Mouse (Mus musculus): ENCODE results near the gene Ufc1. TPM values are rescaled to one million over a fixed set of nuclear protein-coding genes. Genes with fewer than 3 reads are reported as not detected.
A peak's percentile ranks its signal among the peaks of the same experiment; 100 is the strongest.

Gene Ufc1
- polyA plus RNA-seq, 1 experiment, result 116 TPM

- Histone ChIP-seq H3K79me2 (ENCODE audit: control insufficient read depth, insufficient read depth) (peaks cover 35% of the 10 kb centered on the region), H3K27me3 (ENCODE audit: control insufficient read depth, insufficient read depth, insufficient read length) (no peaks in the 10 kb centered on the region), H3K4me2 (ENCODE audit: low read depth) (peak overlapping the region; percentile 94), H3K36me3 (ENCODE audit: control insufficient read depth, insufficient read depth) (peaks cover 3% of the 10 kb centered on the region), H3K4me3 (peak overlapping the region; percentile 88), H3ac (ENCODE audit: control insufficient read depth, insufficient read length) (no peak overlapping the region)
- TF ChIP-seq USF1 (IDR thresholded peaks at IDR 0.05; ENCODE audit: low read depth), result no peak
- TF ChIP-seq CEBPB (IDR thresholded peaks at IDR 0.05; ENCODE audit: insufficient read depth, poor library complexity, severe bottlenecking), result no peak
- TF ChIP-seq POLR2A (IDR thresholded peaks at IDR 0.05; ENCODE audit: insufficient read length, low read depth), result no peak
- no peak for TF ChIP-seq TCF12 (IDR thresholded peaks at IDR 0.05; ENCODE audit: insufficient read depth, poor library complexity, severe bottlenecking)
- no peak for TF ChIP-seq SRF (IDR thresholded peaks at IDR 0.05; ENCODE audit: control insufficient read depth, insufficient read length, low read depth)
- no peak for TF ChIP-seq MYOG (IDR thresholded peaks at IDR 0.05; ENCODE audit: control insufficient read depth in 1 of 3, insufficient read depth in 1 of 3, insufficient read length in 2 of 3, low read depth in 2 of 3)
- no peak for TF ChIP-seq POLR2AphosphoS2 (IDR thresholded peaks at IDR 0.05; ENCODE audit: insufficient read length, low read depth)
- no peak for TF ChIP-seq TCF3 (IDR thresholded peaks at IDR 0.05; ENCODE audit: insufficient read length, low read depth)
- TF ChIP-seq MYOD1 (IDR thresholded peaks at IDR 0.05; ENCODE audit: control insufficient read depth in 1 of 3, insufficient read length in 2 of 3, low read depth in 2 of 3), result no peak
- no peak for TF ChIP-seq MAX (IDR thresholded peaks at IDR 0.05; ENCODE audit: low read depth)
- TF ChIP-seq E2F4 (IDR thresholded peaks at IDR 0.05; ENCODE audit: insufficient read depth), result no peak
- TF ChIP-seq REST (IDR thresholded peaks at IDR 0.05; ENCODE audit: insufficient read depth, insufficient read length), result no peak
Observed at GRCm38 (mm10) chr1:171293351-171293750, 1.5 kb downstream of the Ufc1 start.

GRCm38 (mm10) chr1:171288328-171288727 lies 6.5 kb downstream of the Ufc1 start:
- Histone ChIP-seq H3K36me3 (ENCODE audit: control insufficient read depth, insufficient read depth) (peaks cover 6% of the 10 kb centered on the region), H3ac (ENCODE audit: control insufficient read depth, insufficient read length) (peak overlapping the region; percentile 27), H3K27me3 (ENCODE audit: control insufficient read depth, insufficient read depth, insufficient read length) (no peaks in the 10 kb centered on the region), H3K79me2 (ENCODE audit: control insufficient read depth, insufficient read depth) (peaks cover 35% of the 10 kb centered on the region), H3K4me2 (ENCODE audit: low read depth) (peak overlapping the region; percentile 57), H3K4me3 (peak overlapping the region; percentile 52)
- TF ChIP-seq CEBPB (IDR thresholded peaks at IDR 0.05; ENCODE audit: insufficient read depth, poor library complexity, severe bottlenecking) (no peak), REST (IDR thresholded peaks at IDR 0.05; ENCODE audit: insufficient read depth, insufficient read length) (no peak), TCF12 (IDR thresholded peaks at IDR 0.05; ENCODE audit: insufficient read depth, poor library complexity, severe bottlenecking) (no peak), POLR2A (IDR thresholded peaks at IDR 0.05; ENCODE audit: insufficient read length, low read depth) (no peak), MYOG (IDR thresholded peaks at IDR 0.05; ENCODE audit: control insufficient read depth in 1 of 3, insufficient read depth in 1 of 3, insufficient read length in 2 of 3, low read depth in 2 of 3) (no peak), MYOD1 (IDR thresholded peaks at IDR 0.05; ENCODE audit: control insufficient read depth in 1 of 3, insufficient read length in 2 of 3, low read depth in 2 of 3) (no peak)

- TF ChIP-seq TCF12 (IDR thresholded peaks at IDR 0.05; ENCODE audit: insufficient read depth, poor library complexity, severe bottlenecking) (no peak), POLR2AphosphoS2 (IDR thresholded peaks at IDR 0.05; ENCODE audit: insufficient read length, low read depth) (peak; percentile 79), POLR2A (IDR thresholded peaks at IDR 0.05; ENCODE audit: insufficient read length, low read depth) (peak; percentile 85), MYOG (IDR thresholded peaks at IDR 0.05; ENCODE audit: control insufficient read depth in 1 of 3, insufficient read depth in 1 of 3, insufficient read length in 2 of 3, low read depth in 2 of 3) (peak in 2 of 3 experiments; percentile 40 to 75), MYOD1 (IDR thresholded peaks at IDR 0.05; ENCODE audit: control insufficient read depth in 1 of 3, insufficient read length in 2 of 3, low read depth in 2 of 3) (peak in 1 of 3 experiments; percentile 53), E2F4 (IDR thresholded peaks at IDR 0.05; ENCODE audit: insufficient read depth) (no peak)
- Histone ChIP-seq H3K4me2 (ENCODE audit: low read depth) (peak within 1 kb of the TSS; percentile 92), H3ac (ENCODE audit: control insufficient read depth, insufficient read length) (peak within 1 kb of the TSS; percentile 27), H3K4me3 (peak within 1 kb of the TSS; percentile 52), H3K36me3 (ENCODE audit: control insufficient read depth, insufficient read depth) (peaks cover 6% of the 10 kb centered on the region), H3K27me3 (ENCODE audit: control insufficient read depth, insufficient read depth, insufficient read length) (no peaks in the 10 kb centered on the region), H3K79me2 (ENCODE audit: control insufficient read depth, insufficient read depth) (peaks cover 26% of the 10 kb centered on the region)
Observed at GRCm38 (mm10) chr1:171287136-171288081, 7.4 kb downstream of the Ufc1 start, which contains the start of gene Usp21. TSS of gene Usp21 (minus strand) at chr1:171287991.

- Histone ChIP-seq H3K4me3 (peak overlapping the region; percentile 52), H3K36me3 (ENCODE audit: control insufficient read depth, insufficient read depth) (peaks cover 6% of the 10 kb centered on the region), H3ac (ENCODE audit: control insufficient read depth, insufficient read length) (no peak overlapping the region), H3K79me2 (ENCODE audit: control insufficient read depth, insufficient read depth) (peaks cover 17% of the 10 kb centered on the region), H3K4me2 (ENCODE audit: low read depth) (peak overlapping the region; percentile 92), H3K27me3 (ENCODE audit: control insufficient read depth, insufficient read depth, insufficient read length) (no peaks in the 10 kb centered on the region)
- TF ChIP-seq MYOG (IDR thresholded peaks at IDR 0.05; ENCODE audit: control insufficient read depth in 1 of 3, insufficient read depth in 1 of 3, insufficient read length in 2 of 3, low read depth in 2 of 3), result no peak
- no peak for TF ChIP-seq TCF12 (IDR thresholded peaks at IDR 0.05; ENCODE audit: insufficient read depth, poor library complexity, severe bottlenecking)
- TF ChIP-seq MYOD1 (IDR thresholded peaks at IDR 0.05; ENCODE audit: control insufficient read depth in 1 of 3, insufficient read length in 2 of 3, low read depth in 2 of 3), result no peak
- TF ChIP-seq POLR2AphosphoS2 (IDR thresholded peaks at IDR 0.05; ENCODE audit: insufficient read length, low read depth), result no peak
- no peak for TF ChIP-seq POLR2A (IDR thresholded peaks at IDR 0.05; ENCODE audit: insufficient read length, low read depth)
- TF ChIP-seq CEBPB (IDR thresholded peaks at IDR 0.05; ENCODE audit: insufficient read depth, poor library complexity, severe bottlenecking), result no peak
- TF ChIP-seq E2F4 (IDR thresholded peaks at IDR 0.05; ENCODE audit: insufficient read depth), result no peak
- no peak for TF ChIP-seq REST (IDR thresholded peaks at IDR 0.05; ENCODE audit: insufficient read depth, insufficient read length)
- no peak for TF ChIP-seq USF1 (IDR thresholded peaks at IDR 0.05; ENCODE audit: low read depth)
- no peak for TF ChIP-seq TCF3 (IDR thresholded peaks at IDR 0.05; ENCODE audit: insufficient read length, low read depth)
- no peak for TF ChIP-seq MAX (IDR thresholded peaks at IDR 0.05; ENCODE audit: low read depth)
- TF ChIP-seq SRF (IDR thresholded peaks at IDR 0.05; ENCODE audit: control insufficient read depth, insufficient read length, low read depth), result no peak
Observed at GRCm38 (mm10) chr1:171286517-171286916, 8.3 kb downstream of the Ufc1 start.

All from myocyte (in vitro differentiated cells).